Mouse (Mus musculus) small intestine, adult 2 months (tissue): ENCODE measurements at regions not wholly inside any gene's neighbourhood (a gene's known extent, or its start where the extent isn't known, plus 50 kb on each side); places are given as distances from the start of the nearest gene placed in this dataset.

ENCODE experiments used
- CTCF ChIP-seq: fragments of 200-500 bp; IDR thresholded peaks from 2 replicates; pipeline ENCODE4 v1.5.1; 2012; ENCODE audit warnings: low read depth, mild to moderate bottlenecking, control low read depth, inconsistent platforms, low read length, moderate library complexity, mixed read lengths; ENCODE audit not compliant: insufficient replicate concordance, insufficient read length; ENCODE audit errors: extremely low read depth
- POLR2A ChIP-seq: fragments of 200-500 bp; IDR thresholded peaks from 2 replicates; pipeline ENCODE4 v1.6.1; 2012; ENCODE audit warnings: low read depth, mild to moderate bottlenecking, control low read depth, inconsistent platforms, low read length, moderate library complexity

GRCm38 (mm10) chr8:103903635-103904034, 197.8 kb upstream of the Cdh5 start:
- TF ChIP-seq POLR2A: no peak
- TF ChIP-seq CTCF: no peak
